Mouse (Mus musculus): ENCODE data around the gene Otogl. TPM values are rescaled to one million over a fixed set of nuclear protein-coding genes. Genes with fewer than 3 reads are reported as not detected.

The Otogl gene
- 0.01 and 0.07 TPM in 2 replicates for polyA plus RNA-seq (2021; fragmentation: Nextera tagmentation)
- long read RNA-seq, experiment 1, result 0 reads
- long read RNA-seq, experiment 2, result 0 reads

GRCm38 (mm10) chr10:107912084-107912573 lies at the start of gene Otogl:
Gene Otogl, minus strand, starts transcription at chr10:107912134.

DNA sequence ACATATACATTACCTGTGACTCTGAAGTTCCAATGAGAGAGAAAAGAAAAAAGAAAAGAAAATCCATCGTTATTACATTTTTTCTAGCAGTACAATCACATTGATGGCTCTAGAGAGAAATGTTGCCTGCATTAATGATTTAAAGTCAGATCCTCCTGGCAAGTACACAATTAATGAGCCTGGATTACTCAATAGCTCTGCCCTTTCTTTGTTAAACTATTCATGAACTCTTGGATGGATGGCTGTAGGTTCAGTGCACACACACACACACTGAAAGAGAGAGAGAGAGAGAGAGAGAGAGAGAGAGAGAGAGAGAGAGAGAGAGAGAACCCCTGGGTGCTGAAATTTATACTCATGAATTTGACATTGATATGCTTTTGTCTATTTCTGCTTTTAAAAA lies 192.1 kb downstream of the Otogl start, which contains the start of gene Ptprq:
Gene Ptprq, minus strand, starts transcription at position 246 of the 400 bp plus-strand sequence.

Other genes with a start within 250 kb of the Otogl start
- gene Ptprq, start 192.1 kb downstream of the Otogl start, polyA plus RNA-seq (2021; fragmentation: Nextera tagmentation), result 0.03 TPM in 1 of 2 replicates, not detected in the other